Mouse (Mus musculus) small intestine, adult 2 months (tissue): ENCODE data around the gene Naa60. TPM values are rescaled to one million over a fixed set of nuclear protein-coding genes. Genes with fewer than 3 reads are reported as not detected.
A peak's percentile ranks its signal among the peaks of the same experiment; 100 is the strongest.

Source experiments
- H3K27ac ChIP-seq: fragments of 200-500 bp; 2 replicates; pipeline ENCODE4 v1.5.1; 2012; ENCODE audit warnings: low read depth, low read length, control low read depth, inconsistent platforms; ENCODE audit not compliant: insufficient read depth
- H3K27me3 ChIP-seq: fragments of 200-500 bp; 2 replicates; pipeline ENCODE4 v1.6.1; 2012; ENCODE audit warnings: mild to moderate bottlenecking, moderate library complexity, low read length, inconsistent platforms; ENCODE audit not compliant: control insufficient read depth, insufficient read depth
- H3K36me3 ChIP-seq: fragments of 200-500 bp; 2 replicates; pipeline ENCODE4 v1.6.1; 2012; ENCODE audit warnings: mild to moderate bottlenecking, low read length, control low read depth, inconsistent platforms; ENCODE audit not compliant: control insufficient read depth, insufficient read depth
- H3K4me1 ChIP-seq: fragments of 200-500 bp; 2 replicates; pipeline ENCODE4 v1.6.1; 2012; ENCODE audit warnings: low read length, inconsistent platforms, mixed read lengths; ENCODE audit not compliant: control insufficient read depth, insufficient read depth, insufficient read length
- H3K4me3 ChIP-seq: fragments of 200-500 bp; 2 replicates; pipeline ENCODE4 v1.5.1; 2012; ENCODE audit warnings: low read depth, mild to moderate bottlenecking, control low read depth, inconsistent platforms, low read length, moderate library complexity
- CTCF ChIP-seq: fragments of 200-500 bp; IDR thresholded peaks from 2 replicates; pipeline ENCODE4 v1.5.1; 2012; ENCODE audit warnings: low read depth, mild to moderate bottlenecking, control low read depth, inconsistent platforms, low read length, moderate library complexity, mixed read lengths; ENCODE audit not compliant: insufficient replicate concordance, insufficient read length; ENCODE audit errors: extremely low read depth
- POLR2A ChIP-seq: fragments of 200-500 bp; IDR thresholded peaks from 2 replicates; pipeline ENCODE4 v1.6.1; 2012; ENCODE audit warnings: low read depth, mild to moderate bottlenecking, control low read depth, inconsistent platforms, low read length, moderate library complexity
- WGBS: fragments of 180-500 bp; shearing (Covaris S2); methylation state at CpG from one replicate; pipeline ENCODE4 v1.1.7; 2018; 5-methylcytosine and 5-hydroxymethylcytosine counted together
- polyA plus RNA-seq: library from polyadenylated mRNA; depleted of rRNA; stranded (reverse); fragments of >200 nt; gene quantifications from 2 replicates; pipeline ENCODE4 v1.2.3, GENCODE M21; 2012

The Naa60 gene
- polyA plus RNA-seq, 1 experiment = 67.6 TPM

DNA sequence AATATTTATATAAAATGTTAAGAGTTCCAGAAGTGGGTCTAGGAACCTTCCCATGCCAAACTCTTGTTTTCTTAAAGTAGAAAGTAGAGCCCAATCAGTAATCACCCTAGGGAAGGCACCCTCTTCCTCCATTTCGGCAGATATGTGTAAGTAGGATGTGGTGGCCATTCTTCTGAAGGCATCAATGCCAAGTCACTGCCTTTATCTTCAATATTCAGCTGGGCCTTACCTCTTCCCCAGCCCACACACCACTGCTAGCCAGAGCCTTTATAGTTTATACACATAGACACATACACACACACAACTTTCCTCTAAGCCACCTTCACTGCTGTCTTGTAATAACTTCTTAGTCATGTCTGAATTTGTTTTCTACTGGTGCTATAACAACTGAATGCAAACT is 16.4 kb upstream of the Naa60 start:
- Histone ChIP-seq H3K27ac (no peak overlapping the region), H3K27me3 (no peaks in the 10 kb centered on the region), H3K4me3 (no peak overlapping the region), H3K36me3 (peaks cover 2% of the 10 kb centered on the region), H3K4me1 (no peaks in the 10 kb centered on the region; the same call in 1 of the 2 replicates)
- 85% methylated on average over 1 of the region's 1 CpGs for WGBS
- TF ChIP-seq CTCF (no peak), POLR2A (no peak)

GRCm38 (mm10) chr16:3859254-3859653 is 12.9 kb upstream of the Naa60 start:
- whole genome bisulfite sequencing = 90% methylated on average over 4 of the region's 4 CpGs
- Histone ChIP-seq H3K27me3 (no peaks in the 10 kb centered on the region), H3K4me3 (no peak overlapping the region), H3K27ac (no peak overlapping the region), H3K4me1 (no peaks in the 10 kb centered on the region), H3K36me3 (peaks cover 10% of the 10 kb centered on the region)
- no peak for TF ChIP-seq POLR2A
- TF ChIP-seq CTCF = no peak

- WGBS = 1% methylated on average over 16 of the region's 16 CpGs
- H3K4me1 ChIP-seq = no peaks in the 10 kb centered on the region
- peak overlapping the region; percentile 60 for H3K27ac ChIP-seq
- H3K4me3 ChIP-seq = peak overlapping the region; percentile 80
- peaks cover 11% of the 10 kb centered on the region for H3K36me3 ChIP-seq
- H3K27me3 ChIP-seq = no peaks in the 10 kb centered on the region
- TF ChIP-seq CTCF (no peak), POLR2A (peak; percentile 20; the same call in 1 of the 2 replicates)
Measured at GRCm38 (mm10) chr16:3871815-3872214, 360 bp upstream of the Naa60 start.

GRCm38 (mm10) chr16:3876346-3876745 is 4.2 kb downstream of the Naa60 start:
- H3K4me3 ChIP-seq = no peak overlapping the region
- H3K27me3 ChIP-seq = no peaks in the 10 kb centered on the region
- 0 out of 2 replicates have a peak, but pooled peaks cover 3% of the 10 kb centered on the region for H3K36me3 ChIP-seq
- H3K27ac ChIP-seq = no peak overlapping the region
- H3K4me1 ChIP-seq = no peaks in the 10 kb centered on the region
- 96% methylated on average over 4 of the region's 4 CpGs for WGBS
- TF ChIP-seq CTCF = no peak
- no peak for TF ChIP-seq POLR2A

DNA sequence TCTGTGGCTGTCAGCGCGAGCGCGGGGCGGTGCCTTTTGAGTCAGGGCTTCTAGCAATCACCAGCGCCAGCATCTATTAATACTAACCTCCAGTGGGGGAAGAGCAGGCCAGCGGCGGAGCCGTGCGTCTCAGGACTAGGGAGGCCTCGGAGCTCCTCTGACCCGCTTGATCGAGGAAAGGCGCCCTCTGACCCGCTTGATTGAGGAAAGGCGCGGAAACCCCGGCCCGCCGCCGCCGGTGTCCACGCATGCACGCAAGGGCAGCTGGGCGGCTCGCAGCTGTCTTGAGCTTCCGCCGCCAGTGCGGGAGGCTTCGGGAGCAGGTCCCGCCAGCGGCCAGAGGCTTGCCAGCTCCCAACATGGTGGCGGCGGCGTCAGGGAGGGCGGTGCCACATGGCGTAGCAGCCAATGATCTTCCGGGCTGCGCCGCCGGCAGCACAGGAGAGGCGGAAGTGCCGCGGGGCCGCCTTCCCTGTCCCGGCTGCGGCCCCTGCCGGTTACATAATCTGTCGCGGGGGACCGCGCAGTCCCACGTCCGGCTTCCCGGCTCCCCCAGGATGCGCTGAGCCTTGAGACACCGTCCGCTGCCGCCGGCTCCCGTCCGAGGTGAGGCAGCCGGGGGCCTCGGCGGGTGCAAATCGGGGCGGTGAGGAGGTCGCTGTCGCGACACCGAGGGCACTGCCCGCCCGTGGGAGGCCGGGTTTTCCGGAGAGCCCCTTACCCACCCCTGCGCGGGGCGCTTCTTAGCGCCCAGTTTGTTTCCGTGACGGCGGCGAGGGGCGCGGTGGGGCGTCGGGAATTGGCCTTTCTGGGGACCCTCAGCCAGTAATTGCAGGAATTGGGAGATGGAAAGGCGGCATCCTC is 12.3 kb downstream of the Naa60 start, which contains the start of the genes Zfp597 and Gm20695:
Zfp597 (minus strand) TSS at position 361 of the 864 bp plus-strand sequence.
Gm20695 (plus strand) TSS at position 448 of the 864 bp plus-strand sequence.
- Histone ChIP-seq H3K4me3 (peak within 1 kb of the TSS; percentile 94), H3K36me3 (0 out of 2 replicates have a peak, but pooled peaks cover 3% of the 10 kb centered on the region), H3K27me3 (no peaks in the 10 kb centered on the region), H3K4me1 (peaks cover 6% of the 10 kb centered on the region; the same call in 1 of the 2 replicates), H3K27ac (peak within 1 kb of the TSS; percentile 84)
- TF ChIP-seq CTCF (peak; percentile 17; the same call in 1 of the 2 replicates), POLR2A (peak; percentile 50; the same call in 1 of the 2 replicates)
- WGBS = under 1% methylated on average over 85 of the region's 88 CpGs

GRCm38 (mm10) chr16:3885065-3885670 is 13.0 kb downstream of the Naa60 start:
- under 1% methylated on average over 10 of the region's 10 CpGs for WGBS
- peaks cover 6% of the 10 kb centered on the region; the same call in 1 of the 2 replicates for H3K4me1 ChIP-seq
- H3K4me3 ChIP-seq = peak overlapping the region; percentile 94
- 0 out of 2 replicates have a peak, but pooled peaks cover 1% of the 10 kb centered on the region for H3K36me3 ChIP-seq
- no peaks in the 10 kb centered on the region for H3K27me3 ChIP-seq
- peak overlapping the region; percentile 81 for H3K27ac ChIP-seq
- no peak for TF ChIP-seq POLR2A
- TF ChIP-seq CTCF = no peak
